In genomic region chr6:144041188-144041587, GRCm38 (mm10) we compare ENCODE assay signal across 23 mouse cellular contexts.
DNase-seq lines count a peak whose midpoint lies in the region; ATAC-seq lines count a peak whose summit lies in the region.
"Had no signal": no experiment of that assay in that cellular context is flagged by ENCODE, and none has a peak within 500 bp of the region (broad histone marks: within the 10 kb centered on the region; RNA-seq: fewer than 3 reads in every experiment).

No protein-coding gene starts in this region.

- H3K27ac ChIP-seq in heart, embryonic 10.5 days = no peak overlapping the region
- H3K27ac ChIP-seq in lung, embryonic 16.5 days (ENCODE audit: low read length) = peak overlapping the region; percentile 62
- no peak overlapping the region for H3K27ac ChIP-seq in intestine, embryonic 15.5 days
- peak overlapping the region; percentile 78 for H3K27ac ChIP-seq in stomach, embryonic 15.5 days
- H3K27ac ChIP-seq: embryonic facial prominence, embryonic 15.5 days; heart, embryonic 15.5 days; hindbrain, embryonic 15.5 days; limb, embryonic 10.5 days; neural tube, embryonic 12.5 days had no signal

- WGBS in heart, embryonic 10.5 days = 62% methylated on average over 5 of the region's 5 CpGs
- 54% methylated on average over 5 of the region's 5 CpGs for WGBS in lung, embryonic 16.5 days
- WGBS in intestine, embryonic 15.5 days = 51% methylated on average over 5 of the region's 5 CpGs
- 58% methylated on average over 5 of the region's 5 CpGs for WGBS in stomach, embryonic 15.5 days

- ATAC-seq in lung, embryonic 16.5 days (ENCODE audit: low read depth) = no peak
- peak; percentile 70 for ATAC-seq in intestine, embryonic 15.5 days
- ATAC-seq in stomach, embryonic 15.5 days (ENCODE audit: insufficient read depth, low FRiP score, low read depth) = 0 out of 2 replicates have a peak, but pooled peaks have one; percentile 52
- ATAC-seq: CD4-positive, CD25-positive, alpha-beta regulatory T cell, adult 4 months had no signal

- H3K9ac ChIP-seq in lung, embryonic 16.5 days (ENCODE audit: low read length) = no peak overlapping the region
- H3K9ac ChIP-seq in intestine, embryonic 15.5 days = no peak overlapping the region
- H3K9ac ChIP-seq in stomach, embryonic 15.5 days = no peak overlapping the region
- H3K9ac ChIP-seq: embryonic facial prominence, embryonic 15.5 days; heart, embryonic 15.5 days; hindbrain, embryonic 15.5 days; neural tube, embryonic 12.5 days had no signal

- no peaks in the 10 kb centered on the region for H3K27me3 ChIP-seq in heart, embryonic 10.5 days (ENCODE audit: insufficient read depth, poor library complexity, severe bottlenecking)
- H3K27me3 ChIP-seq in lung, embryonic 16.5 days (ENCODE audit: control insufficient read depth, insufficient read depth, low read depth, low read length) = no peaks in the 10 kb centered on the region
- no peaks in the 10 kb centered on the region for H3K27me3 ChIP-seq in intestine, embryonic 15.5 days (replicated peaks)
- H3K27me3 ChIP-seq in stomach, embryonic 15.5 days (replicated peaks) = no peaks in the 10 kb centered on the region
- H3K27me3 ChIP-seq: embryonic facial prominence, embryonic 15.5 days; heart, embryonic 15.5 days; hindbrain, embryonic 15.5 days; neural tube, embryonic 12.5 days had no signal

- no peak overlapping the region for H3K4me2 ChIP-seq in lung, embryonic 16.5 days (ENCODE audit: low read depth, low read length)
- H3K4me2 ChIP-seq in intestine, embryonic 15.5 days (replicated peaks) = no peak overlapping the region
- 0 out of 2 replicates have a peak overlapping the region, but pooled peaks have one; percentile 14 for H3K4me2 ChIP-seq in stomach, embryonic 15.5 days
- H3K4me2 ChIP-seq: embryonic facial prominence, embryonic 15.5 days; heart, embryonic 15.5 days; hindbrain, embryonic 15.5 days; neural tube, embryonic 12.5 days had no signal

- H3K4me1 ChIP-seq in heart, embryonic 10.5 days = peaks cover 7% of the 10 kb centered on the region; the same call in 1 of the 2 replicates
- H3K4me1 ChIP-seq in lung, embryonic 16.5 days (replicated peaks; ENCODE audit: control insufficient read depth, insufficient read depth, low read length) = peaks cover 17% of the 10 kb centered on the region
- H3K4me1 ChIP-seq in intestine, embryonic 15.5 days (replicated peaks) = 0 out of 2 replicates have a peak, but pooled peaks cover 3% of the 10 kb centered on the region
- H3K4me1 ChIP-seq in stomach, embryonic 15.5 days = no peaks in the 10 kb centered on the region
- H3K4me1 ChIP-seq: megakaryocyte, embryonic 14.5 days had no signal

- no peaks in the 10 kb centered on the region for H3K36me3 ChIP-seq in heart, embryonic 10.5 days
- H3K36me3 ChIP-seq in lung, embryonic 16.5 days (ENCODE audit: control insufficient read depth, insufficient read depth, low read length) = no peaks in the 10 kb centered on the region
- no peaks in the 10 kb centered on the region for H3K36me3 ChIP-seq in intestine, embryonic 15.5 days
- no peaks in the 10 kb centered on the region for H3K36me3 ChIP-seq in stomach, embryonic 15.5 days
- H3K36me3 ChIP-seq: embryonic facial prominence, embryonic 15.5 days; heart, embryonic 15.5 days; hindbrain, embryonic 15.5 days; limb, embryonic 10.5 days; neural tube, embryonic 12.5 days had no signal

- no peaks in the 10 kb centered on the region for H3K9me3 ChIP-seq in heart, embryonic 10.5 days
- H3K9me3 ChIP-seq in lung, embryonic 16.5 days (ENCODE audit: control insufficient read depth, low read length) = no peaks in the 10 kb centered on the region
- H3K9me3 ChIP-seq in intestine, embryonic 15.5 days = no peaks in the 10 kb centered on the region
- no peaks in the 10 kb centered on the region for H3K9me3 ChIP-seq in stomach, embryonic 15.5 days
- H3K9me3 ChIP-seq: embryonic facial prominence, embryonic 15.5 days; heart, embryonic 15.5 days; hindbrain, embryonic 15.5 days; limb, embryonic 10.5 days; megakaryocyte, embryonic 14.5 days; neural tube, embryonic 12.5 days had no signal

- H3K4me3 ChIP-seq in heart, embryonic 10.5 days = no peak overlapping the region
- no peak overlapping the region for H3K4me3 ChIP-seq in lung, embryonic 16.5 days (ENCODE audit: low read length)
- no peak overlapping the region for H3K4me3 ChIP-seq in intestine, embryonic 15.5 days (replicated peaks)
- H3K4me3 ChIP-seq in stomach, embryonic 15.5 days (replicated peaks) = no peak overlapping the region
- H3K4me3 ChIP-seq: embryonic facial prominence, embryonic 15.5 days; heart, embryonic 15.5 days; hindbrain, embryonic 15.5 days; limb, embryonic 10.5 days; megakaryocyte, embryonic 14.5 days; neural tube, embryonic 12.5 days had no signal

- peak; percentile 42 for DNase-seq in heart, adult 11 months
- no peak for DNase-seq in heart, embryonic 10.5 days (ENCODE audit: low spot score)
- DNase-seq in lung, postnatal 4 days = no peak
- DNase-seq in layer of hippocampus, postnatal 25 days (ENCODE audit: extremely low spot score in 1 of 2, low spot score in 1 of 2) = no peak
- DNase-seq: adrenal gland, postnatal 25 days; cerebellum, adult 9-10 months; gastrocnemius, postnatal 36 days; heart, postnatal 36 days; kidney, adult 8-10 months; kidney, postnatal 10 days; liver; right cerebral cortex, adult 18-20 months; thymus, postnatal 14 days had no signal

Comparison
In these comparisons a context has a peak if more than half of its experiments do, and no peak if none do; other contexts are left out.
1. H3K27ac ChIP-seq: peak in lung, embryonic 16.5 days (single experiment) and stomach, embryonic 15.5 days (single experiment); none in heart, embryonic 10.5 days (single experiment) and intestine, embryonic 15.5 days (single experiment).